28 mouse cellular contexts compared by ENCODE assay signal in the genomic region with DNA sequence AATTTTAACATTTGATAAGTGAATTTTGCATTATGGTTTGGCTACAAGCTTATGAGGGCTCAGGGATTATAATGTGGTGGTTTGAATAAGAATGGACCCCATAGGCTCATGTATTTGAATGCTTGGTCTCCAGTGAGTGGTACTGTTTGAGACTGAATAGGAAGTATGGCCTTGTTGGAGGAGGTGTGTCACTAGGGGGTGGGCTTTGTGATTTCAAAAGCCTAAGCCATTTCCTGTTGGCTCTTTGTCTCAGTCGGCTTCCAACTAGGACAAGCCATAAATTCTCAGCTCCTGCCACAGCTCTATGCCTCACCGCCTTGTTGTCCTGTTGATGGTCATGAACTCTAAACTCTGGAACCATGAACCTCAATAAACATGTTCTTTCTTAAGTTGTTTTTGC. TPM values are rescaled to one million over a fixed set of nuclear protein-coding genes. Genes with fewer than 3 reads are reported as not detected.
A peak's percentile ranks its signal among the peaks of the same experiment; 100 is the strongest.
DNase-seq lines count a peak whose midpoint lies in the region; TF ChIP-seq lines count a peak whose summit lies in the region.
"Had no signal": no experiment of that assay in that cellular context is flagged by ENCODE, and none has a peak within 500 bp of the region (broad histone marks: within the 10 kb centered on the region; RNA-seq: fewer than 3 reads in every experiment).

No protein-coding gene starts in this region.

- no peak overlapping the region for H3K4me3 ChIP-seq in left cerebral cortex, adult 2 months
- H3K4me3 ChIP-seq: embryonic facial prominence, embryonic 13.5 days; forebrain, embryonic 10.5 days; forebrain, embryonic 15.5 days; hindbrain, embryonic 13.5 days; limb, embryonic 12.5 days had no signal

- no peak for TF ChIP-seq CTCF in left cerebral cortex, adult 2 months (IDR thresholded peaks at IDR 0.05)

- DNase-seq in adrenal gland, postnatal 36 days: peak; percentile 5 to 15
- no peak for DNase-seq in adrenal gland, adult 18-20 months (ENCODE audit: low spot score in 2 of 2)
- peak; percentile 13 for DNase-seq in kidney, adult 9 months
- no peak for DNase-seq in kidney, adult 8-10 months
- peak; percentile 74 for DNase-seq in ES-CJ7 (ENCODE audit: low read depth, low spot score)
- DNase-seq in R1 (ENCODE audit: low read depth, low spot score): peak; percentile 96
- DNase-seq in left cerebral cortex, adult 2 months (ENCODE audit: extremely low spot score in 1 of 2, low spot score in 2 of 2): no peak
- DNase-seq: cerebellum, adult 9-10 months; cerebellum, postnatal 36 days; embryo, embryonic 11 days; gastrocnemius, postnatal 25 days; heart, adult 18-20 months; heart, postnatal 4 days; layer of hippocampus, adult 9-11 months; liver, postnatal 0 days; lung, postnatal 36 days; right cerebral cortex, adult 18-20 months; spleen, adult 18-20 months; thymus, adult 2 months; thymus, postnatal 36 days had no signal

- intact Hi-C loops in left cerebral cortex, adult 2 months (cut with DNase I): no loop called here

- no peak overlapping the region for H3K27ac ChIP-seq in left cerebral cortex, adult 2 months
- H3K27ac ChIP-seq: embryonic facial prominence, embryonic 13.5 days; forebrain, embryonic 10.5 days; forebrain, embryonic 15.5 days; hindbrain, embryonic 13.5 days; limb, embryonic 12.5 days; stomach, postnatal 0 days had no signal

RNA-seq across cellular contexts. Expression of a gene that starts 37.5 kb away (rescaled TPM):
- total RNA-seq in adrenal gland, postnatal 36 days (2021): 1 to 10 TPM; 1.5 to 2.8 TPM
- 1 to 10 TPM; 1.5 to 1.9 TPM for total RNA-seq in adrenal gland, adult 18-20 months (2021)
- total RNA-seq in left cerebral cortex, adult 2 months (2021): under 1 TPM; 0.41 to 0.47 TPM
- total RNA-seq: megakaryocyte, adult 5-6 weeks; neutrophil, adult 5-6 weeks had no signal

Comparison
In these comparisons a context has a peak if more than half of its experiments do, and no peak if none do; other contexts are left out.
1. DNase-seq: peak in adrenal gland, postnatal 36 days (2 of 2), kidney, adult 9 months (single experiment), ES-CJ7 (single experiment) and R1 (single experiment); none in adrenal gland, adult 18-20 months (0 of 2), kidney, adult 8-10 months (0 of 2) and left cerebral cortex, adult 2 months (0 of 2).